Mouse (Mus musculus): Measurements from ENCODE around the gene Ascl4. TPM values are rescaled to one million over a fixed set of nuclear protein-coding genes. Genes with fewer than 3 reads are reported as not detected.

Gene Ascl4
- polyA plus RNA-seq, 1 experiment from 2014 or later: 0.41 TPM

DNA sequence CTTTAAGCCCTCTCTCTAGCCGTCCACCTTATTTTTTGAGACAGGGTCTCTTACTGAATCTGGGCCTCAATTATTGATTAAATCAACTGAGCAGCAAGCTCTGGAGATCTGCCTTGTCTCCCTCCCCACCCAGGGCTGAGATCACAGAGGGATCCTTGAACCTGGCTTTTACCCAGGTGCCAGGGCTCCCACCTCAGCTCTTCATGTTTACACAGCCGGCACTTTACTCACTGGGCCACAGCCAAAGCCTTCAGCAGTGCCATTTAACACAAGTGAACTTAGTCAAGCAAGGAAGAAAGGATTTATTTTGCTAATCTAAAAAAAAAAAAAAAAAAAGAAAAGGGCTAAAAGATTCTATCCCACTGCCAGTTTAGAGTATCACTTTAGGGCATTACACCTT, 26.9 kb downstream of the Ascl4 start:
- H3K27ac ChIP-seq (replicated peaks): no peak overlapping the region
- H3K36me3 ChIP-seq: peaks cover 48% of the 10 kb centered on the region
- no peak overlapping the region for H3K4me2 ChIP-seq (replicated peaks)
- H3K4me3 ChIP-seq: no peak overlapping the region
- ATAC-seq (replicated peaks): no peak
- no peaks in the 10 kb centered on the region for H3K9me3 ChIP-seq
- WGBS: 85% methylated on average over 2 of the region's 2 CpGs
- peaks cover 14% of the 10 kb centered on the region; the same call in 1 of the 2 replicates for H3K4me1 ChIP-seq
- no peaks in the 10 kb centered on the region for H3K27me3 ChIP-seq
- no peak overlapping the region for H3K9ac ChIP-seq (replicated peaks)

DNA sequence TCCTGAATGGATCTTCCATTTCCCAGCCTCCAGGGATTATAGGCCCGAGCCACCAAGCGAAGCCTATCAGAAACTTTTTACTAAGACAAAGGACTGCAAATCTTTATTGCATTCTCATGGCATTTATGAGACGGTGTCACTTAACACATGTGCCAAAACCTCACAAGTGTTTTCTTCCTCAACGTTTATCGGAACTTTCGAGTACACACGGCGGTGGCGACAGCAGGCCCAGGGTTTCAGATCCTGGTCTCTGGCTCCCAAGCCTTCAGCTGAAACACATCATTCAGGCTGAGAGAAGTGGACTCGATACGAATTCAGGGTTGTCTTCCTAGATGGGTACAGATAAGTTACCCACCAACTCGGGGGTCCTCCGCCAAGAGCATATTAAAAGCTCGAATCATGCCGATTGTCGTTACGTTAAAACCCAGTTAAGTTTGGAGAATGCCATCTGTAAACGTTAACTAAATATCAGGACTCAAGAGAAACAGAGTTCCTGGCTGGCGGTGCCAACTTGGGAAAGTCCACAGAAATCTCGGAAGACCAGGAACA, 29.5 kb downstream of the Ascl4 start:
- WGBS: 5% methylated on average over 20 of the region's 20 CpGs
- H3K27ac ChIP-seq (replicated peaks): peak overlapping the region; percentile 69

DNA sequence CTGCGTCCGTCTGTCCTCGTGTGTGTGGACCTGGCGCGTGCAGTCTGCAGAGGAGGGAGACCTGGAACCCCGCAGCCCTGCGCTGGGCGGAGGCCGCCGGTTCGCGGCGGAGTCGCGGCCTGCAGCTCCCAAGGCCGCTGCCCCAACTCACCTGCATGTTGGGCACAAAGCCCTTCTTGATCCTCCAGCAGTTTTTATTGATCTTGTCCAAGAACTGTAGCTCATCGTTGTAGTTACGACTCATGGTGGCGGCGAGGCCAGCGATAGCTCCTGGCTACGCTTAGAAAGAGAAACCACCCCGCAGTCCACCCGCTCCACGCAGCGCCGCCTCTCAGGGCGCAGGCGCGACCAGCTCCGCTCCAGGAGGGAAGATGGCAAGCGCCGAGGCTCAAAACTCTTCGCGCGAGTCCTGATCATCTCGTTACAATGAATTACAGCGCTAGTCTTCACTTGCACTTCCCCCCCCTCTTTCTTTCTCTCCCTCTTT, 30.0 kb downstream of the Ascl4 start, which contains the start of gene Rtcb:
Rtcb (minus strand) TSS at position 360 of the 487 bp plus-strand sequence.
- Histone ChIP-seq H3K9me3 (no peaks in the 10 kb centered on the region), H3K36me3 (peaks cover 20% of the 10 kb centered on the region; the same call in 1 of the 2 replicates), H3K4me3 (peak within 1 kb of the TSS; percentile 98), H3K9ac (replicated peaks) (peak within 1 kb of the TSS; percentile 96), H3K27me3 (no peaks in the 10 kb centered on the region), H3K4me1 (peaks cover 14% of the 10 kb centered on the region; the same call in 1 of the 2 replicates), H3K27ac (replicated peaks) (peak within 1 kb of the TSS; percentile 69), H3K4me2 (replicated peaks) (peak within 1 kb of the TSS; percentile 62)
- peak; percentile 95 for ATAC-seq (replicated peaks)
- 0% methylated on average over 38 of the region's 38 CpGs for WGBS

More for the DNA sequence above, 29.5 kb downstream of the Ascl4 start:
- H3K4me1 ChIP-seq: peaks cover 14% of the 10 kb centered on the region; the same call in 1 of the 2 replicates
- peak overlapping the region; percentile 98 for H3K4me3 ChIP-seq
- no peaks in the 10 kb centered on the region for H3K27me3 ChIP-seq
- peak overlapping the region; percentile 96 for H3K9ac ChIP-seq (replicated peaks)
- H3K9me3 ChIP-seq: no peaks in the 10 kb centered on the region
- H3K36me3 ChIP-seq: peaks cover 25% of the 10 kb centered on the region
- H3K4me2 ChIP-seq (replicated peaks): peak overlapping the region; percentile 62
- ATAC-seq (replicated peaks): peak; percentile 20

DNA sequence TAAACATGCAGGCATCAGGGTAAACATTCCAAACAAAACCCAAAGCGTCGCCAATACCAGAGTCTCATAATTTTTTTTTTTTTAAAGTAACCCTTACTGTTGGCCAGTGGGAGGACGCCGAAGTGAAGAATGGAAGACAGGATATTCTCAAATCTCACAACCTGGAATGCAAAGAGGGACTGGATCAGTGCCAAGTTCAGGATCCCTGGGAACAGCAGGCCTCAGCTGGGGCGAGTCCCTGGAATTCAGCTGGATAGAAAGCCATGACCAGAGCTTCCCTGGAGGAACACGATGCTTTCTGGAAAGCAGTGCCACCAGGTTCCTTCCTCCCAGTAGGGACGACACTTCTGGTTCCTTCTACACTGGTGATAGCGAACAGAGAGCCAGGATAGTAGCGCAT, 35.4 kb downstream of the Ascl4 start:
- Histone ChIP-seq H3K4me1 (no peaks in the 10 kb centered on the region), H3K4me3 (no peak overlapping the region), H3K36me3 (no peaks in the 10 kb centered on the region), H3K27me3 (peaks cover 4% of the 10 kb centered on the region; the same call in 1 of the 2 replicates), H3K27ac (replicated peaks) (no peak overlapping the region), H3K4me2 (replicated peaks) (no peak overlapping the region), H3K9me3 (no peaks in the 10 kb centered on the region), H3K9ac (replicated peaks) (no peak overlapping the region)
- 74% methylated on average over 9 of the region's 9 CpGs for WGBS
- no peak for ATAC-seq (replicated peaks)

DNA sequence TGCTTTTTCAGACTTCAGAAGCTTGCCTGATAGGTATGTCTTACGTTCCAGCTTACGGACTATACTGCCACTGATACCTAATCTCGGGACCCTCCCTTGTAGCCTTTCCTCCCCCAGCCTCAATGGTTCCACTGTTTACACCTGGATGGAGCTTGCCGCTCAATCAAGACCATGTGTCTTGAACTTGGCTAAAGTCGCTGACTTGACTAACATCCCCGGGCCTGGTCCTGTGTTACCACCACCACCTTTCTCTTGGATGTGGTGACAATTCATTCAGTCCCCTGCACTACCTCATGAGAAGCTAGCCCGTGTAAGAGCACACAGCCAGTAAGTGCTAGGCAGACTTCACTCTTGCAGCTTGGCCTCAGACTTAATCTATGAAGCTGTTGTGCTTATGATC, 36.8 kb downstream of the Ascl4 start:
- H3K4me3 ChIP-seq: no peak overlapping the region
- H3K4me1 ChIP-seq: no peaks in the 10 kb centered on the region
- H3K27me3 ChIP-seq: peaks cover 4% of the 10 kb centered on the region; the same call in 1 of the 2 replicates
- H3K9ac ChIP-seq (replicated peaks): no peak overlapping the region
- H3K4me2 ChIP-seq (replicated peaks): no peak overlapping the region
- H3K27ac ChIP-seq (replicated peaks): no peak overlapping the region
- WGBS: 91% methylated on average over 7 of the region's 7 CpGs
- no peak for ATAC-seq (replicated peaks)
- no peaks in the 10 kb centered on the region for H3K9me3 ChIP-seq
- H3K36me3 ChIP-seq: no peaks in the 10 kb centered on the region

DNA sequence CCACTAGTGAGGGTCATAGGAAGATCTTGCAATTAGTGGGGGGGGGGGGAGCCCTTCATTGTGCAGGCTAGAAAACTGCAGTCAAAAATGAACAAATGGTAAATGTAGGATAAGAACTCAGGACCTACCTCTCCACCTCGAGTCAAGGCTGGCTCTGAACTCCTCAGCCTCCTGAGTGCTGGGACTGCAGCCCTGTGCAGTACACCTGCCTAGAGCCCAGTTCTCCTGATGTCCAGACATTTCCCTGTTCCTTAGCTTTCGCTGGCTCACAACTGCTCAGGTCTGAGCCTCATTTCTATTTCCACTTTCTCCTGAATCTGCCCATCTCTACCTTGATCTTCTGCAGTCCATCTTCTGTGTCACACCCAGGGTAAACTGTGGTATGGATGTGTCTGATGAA, 39.0 kb downstream of the Ascl4 start:
- 48% methylated on average over 2 of the region's 2 CpGs for WGBS
- no peak overlapping the region for H3K4me2 ChIP-seq (replicated peaks)
- peaks cover 4% of the 10 kb centered on the region; the same call in 1 of the 2 replicates for H3K27me3 ChIP-seq
- no peaks in the 10 kb centered on the region for H3K36me3 ChIP-seq
- no peak overlapping the region for H3K9ac ChIP-seq (replicated peaks)
- ATAC-seq (replicated peaks): no peak
- H3K9me3 ChIP-seq: no peaks in the 10 kb centered on the region
- no peak overlapping the region for H3K27ac ChIP-seq (replicated peaks)
- no peak overlapping the region for H3K4me3 ChIP-seq
- H3K4me1 ChIP-seq: no peaks in the 10 kb centered on the region

DNA sequence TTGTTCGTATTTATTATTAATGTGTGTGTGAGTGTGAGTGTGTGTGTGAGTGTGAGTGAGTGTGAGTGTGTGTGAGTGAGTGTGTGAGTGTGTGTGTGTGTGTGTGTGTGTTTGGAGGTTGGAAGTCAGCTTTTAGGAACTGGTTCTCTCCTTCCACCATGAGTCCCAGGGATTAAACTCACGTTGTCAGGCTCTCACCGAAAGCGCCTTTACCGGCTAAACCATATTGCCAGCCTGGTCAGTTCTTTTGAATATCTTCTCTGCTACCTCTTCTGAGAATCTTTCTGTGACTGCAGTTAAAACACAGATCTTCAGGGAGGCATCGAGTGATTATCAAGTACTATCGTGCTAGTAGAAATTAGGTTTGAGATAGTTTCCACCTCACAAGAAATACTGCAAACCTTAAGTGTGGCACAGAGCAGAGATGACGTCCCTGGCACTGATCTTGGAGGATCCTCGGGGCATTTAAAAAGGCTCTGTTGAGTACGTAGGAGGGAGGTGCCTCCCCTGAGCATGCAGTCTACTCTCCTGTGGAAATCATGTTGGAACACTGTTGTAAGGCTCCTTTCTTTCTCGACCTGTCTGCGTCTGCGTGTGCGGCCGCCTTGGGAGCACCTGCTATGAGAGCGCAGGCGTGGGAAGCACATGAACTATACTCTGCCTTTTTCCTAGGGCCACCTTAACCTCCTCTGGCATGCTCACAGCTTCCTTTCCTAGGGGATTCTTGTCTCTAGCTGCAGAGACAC, 40.1 kb downstream of the Ascl4 start:
- no peak overlapping the region for H3K9ac ChIP-seq (replicated peaks)
- WGBS: 62% methylated on average over 17 of the region's 17 CpGs
- ATAC-seq (replicated peaks): peak; percentile 64
- no peak overlapping the region for H3K27ac ChIP-seq (replicated peaks)
- no peaks in the 10 kb centered on the region for H3K9me3 ChIP-seq
- no peak overlapping the region for H3K4me3 ChIP-seq
- peaks cover 4% of the 10 kb centered on the region; the same call in 1 of the 2 replicates for H3K27me3 ChIP-seq
- no peak overlapping the region for H3K4me2 ChIP-seq (replicated peaks)
- no peaks in the 10 kb centered on the region for H3K4me1 ChIP-seq
- no peaks in the 10 kb centered on the region for H3K36me3 ChIP-seq

DNA sequence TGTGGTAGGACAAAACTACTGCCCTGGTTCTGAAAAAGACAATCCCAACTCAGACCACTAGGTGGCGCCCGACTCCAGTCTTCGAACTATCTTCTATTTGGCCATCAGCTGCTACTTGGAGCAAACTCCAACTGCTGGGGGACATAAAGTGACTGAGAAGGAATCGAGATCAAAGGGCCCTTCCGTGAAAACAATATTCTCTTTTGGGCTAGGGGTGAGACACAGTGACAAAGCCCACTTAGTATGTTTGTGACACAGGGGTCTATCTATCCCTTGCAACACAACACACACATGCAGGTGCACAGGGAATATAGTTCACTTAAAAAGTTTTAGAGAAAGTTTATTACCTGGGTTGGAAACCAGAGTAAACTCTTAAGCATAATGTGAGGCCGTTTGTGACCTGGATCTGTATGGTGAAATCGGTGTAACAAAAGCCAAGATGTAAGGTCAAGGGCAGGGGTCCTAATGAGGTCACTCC, 40.7 kb downstream of the Ascl4 start:
- 11% methylated on average over 7 of the region's 7 CpGs for WGBS
- no peaks in the 10 kb centered on the region for H3K4me1 ChIP-seq
- no peak overlapping the region for H3K4me3 ChIP-seq
- peak; percentile 75 for ATAC-seq (replicated peaks)
- H3K36me3 ChIP-seq: no peaks in the 10 kb centered on the region
- no peak overlapping the region for H3K4me2 ChIP-seq (replicated peaks)
- no peak overlapping the region for H3K9ac ChIP-seq (replicated peaks)
- no peaks in the 10 kb centered on the region for H3K9me3 ChIP-seq
- no peak overlapping the region for H3K27ac ChIP-seq (replicated peaks)
- peaks cover 4% of the 10 kb centered on the region; the same call in 1 of the 2 replicates for H3K27me3 ChIP-seq

DNA sequence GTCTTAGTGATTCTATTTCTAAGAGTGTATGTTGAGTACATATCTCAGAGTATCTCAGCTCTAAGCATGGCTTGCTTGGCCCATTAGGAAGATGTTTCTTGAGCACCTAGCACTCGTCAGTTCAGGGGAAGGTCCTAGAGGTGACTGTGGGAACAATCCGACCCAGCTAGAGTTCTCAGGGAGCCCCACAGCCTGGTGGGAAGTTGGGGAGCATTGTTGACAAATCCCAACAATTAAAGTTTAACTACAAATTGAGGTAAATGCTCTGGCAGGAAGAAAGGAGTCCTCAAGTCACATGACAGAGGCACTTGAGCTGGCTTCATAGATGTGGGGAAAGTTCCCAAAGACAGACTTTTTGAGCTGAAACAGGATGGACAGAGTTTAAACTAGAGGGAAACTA, 41.2 kb downstream of the Ascl4 start:
- H3K4me3 ChIP-seq: no peak overlapping the region
- no peak overlapping the region for H3K9ac ChIP-seq (replicated peaks)
- no peaks in the 10 kb centered on the region for H3K9me3 ChIP-seq
- ATAC-seq (replicated peaks): no peak
- H3K4me2 ChIP-seq (replicated peaks): no peak overlapping the region
- H3K36me3 ChIP-seq: no peaks in the 10 kb centered on the region
- H3K27ac ChIP-seq (replicated peaks): no peak overlapping the region
- 52% methylated on average over 2 of the region's 2 CpGs for WGBS
- H3K4me1 ChIP-seq: no peaks in the 10 kb centered on the region
- peaks cover 4% of the 10 kb centered on the region; the same call in 1 of the 2 replicates for H3K27me3 ChIP-seq

DNA sequence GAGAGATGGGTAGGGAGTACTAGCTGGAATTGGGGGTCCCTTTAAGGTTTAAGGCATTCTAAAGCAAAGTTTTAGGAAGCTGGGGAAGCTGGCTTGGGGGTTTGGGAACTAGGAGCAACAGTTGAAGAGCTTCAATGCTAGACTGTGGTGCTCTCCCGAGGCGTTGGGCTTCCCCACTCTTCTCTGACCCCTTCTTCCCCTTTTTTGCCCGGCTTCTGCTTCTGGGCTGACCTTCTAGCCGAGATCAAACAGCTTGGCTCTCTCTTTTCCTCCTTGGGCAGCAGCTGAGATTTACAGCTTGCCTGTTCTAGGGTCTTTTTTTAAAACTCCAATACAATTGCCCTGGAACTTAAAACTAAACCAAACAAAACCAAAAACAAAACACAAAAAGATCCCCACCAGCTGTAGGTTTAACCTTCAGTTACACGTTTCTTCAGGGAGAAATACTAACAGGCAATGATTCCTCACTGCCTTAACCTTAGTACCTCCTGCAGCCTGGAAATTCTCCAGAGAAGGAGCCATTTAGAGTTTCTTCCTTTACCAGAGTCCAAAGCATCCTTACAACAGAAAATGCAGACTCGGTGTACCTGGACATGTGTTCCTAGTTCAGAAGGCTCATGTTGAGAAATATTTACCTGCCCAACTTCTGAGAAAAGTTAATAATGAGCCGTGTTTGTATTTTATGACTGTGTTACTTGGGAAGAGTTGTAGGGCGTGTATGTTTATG, 42.6 kb downstream of the Ascl4 start:
- Histone ChIP-seq H3K9ac (replicated peaks) (no peak overlapping the region), H3K4me3 (no peak overlapping the region), H3K36me3 (no peaks in the 10 kb centered on the region), H3K4me2 (replicated peaks) (no peak overlapping the region), H3K27ac (replicated peaks) (no peak overlapping the region), H3K27me3 (peaks cover 4% of the 10 kb centered on the region; the same call in 1 of the 2 replicates), H3K9me3 (no peaks in the 10 kb centered on the region), H3K4me1 (no peaks in the 10 kb centered on the region)
- no peak for ATAC-seq (replicated peaks)
- 82% methylated on average over 8 of the region's 8 CpGs for WGBS

DNA sequence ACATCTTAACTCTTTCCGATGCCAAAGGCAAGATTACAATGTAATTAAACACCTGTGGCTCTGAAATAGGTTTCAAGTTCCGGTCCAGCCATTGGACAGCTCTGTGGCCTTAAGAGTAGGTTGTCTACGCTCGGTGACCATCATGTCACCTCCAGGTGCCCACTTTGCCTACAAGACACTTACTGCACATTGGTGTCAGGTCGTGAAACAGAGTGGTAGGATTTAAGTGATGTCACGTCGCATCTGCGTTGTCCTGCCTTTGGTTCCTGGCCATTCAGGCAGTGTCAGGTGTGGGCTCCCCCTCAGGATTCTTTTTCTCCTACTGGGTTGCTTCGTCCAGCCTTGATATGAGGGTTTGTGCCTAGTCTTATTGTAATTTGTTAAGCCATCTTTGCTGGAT, 44.3 kb downstream of the Ascl4 start:
- Histone ChIP-seq H3K4me1 (no peaks in the 10 kb centered on the region), H3K27me3 (no peaks in the 10 kb centered on the region), H3K4me2 (replicated peaks) (no peak overlapping the region), H3K27ac (replicated peaks) (no peak overlapping the region), H3K9ac (replicated peaks) (no peak overlapping the region), H3K36me3 (no peaks in the 10 kb centered on the region), H3K9me3 (no peaks in the 10 kb centered on the region), H3K4me3 (no peak overlapping the region)
- 90% methylated on average over 9 of the region's 9 CpGs for WGBS
- ATAC-seq (replicated peaks): no peak

DNA sequence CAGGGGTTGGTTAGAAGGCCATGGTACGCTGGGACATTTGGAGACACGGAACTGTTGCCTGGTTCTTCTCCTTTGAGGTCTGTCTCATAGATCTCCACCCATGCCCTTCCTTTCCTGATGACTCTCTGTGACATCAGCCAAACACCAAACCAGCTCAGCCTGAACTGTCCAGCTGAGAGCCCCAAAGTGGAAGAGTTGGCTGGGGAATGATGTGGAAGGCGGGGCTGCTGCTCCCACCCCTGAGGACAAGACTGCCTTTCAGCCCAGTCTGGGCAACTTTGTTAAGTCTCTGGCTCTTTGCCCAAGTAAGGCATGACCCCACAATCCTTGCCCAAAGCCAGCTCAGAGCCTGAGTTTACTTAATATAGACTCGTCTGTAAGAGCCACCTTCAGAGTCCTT, 45.4 kb downstream of the Ascl4 start:
- 83% methylated on average over 4 of the region's 4 CpGs for WGBS
- ATAC-seq (replicated peaks): no peak
- H3K4me2 ChIP-seq (replicated peaks): no peak overlapping the region

More for the DNA sequence above, 45.4 kb downstream of the Ascl4 start:
- H3K4me3 ChIP-seq: no peak overlapping the region
- H3K9ac ChIP-seq (replicated peaks): no peak overlapping the region
- no peaks in the 10 kb centered on the region for H3K9me3 ChIP-seq
- no peaks in the 10 kb centered on the region for H3K36me3 ChIP-seq
- H3K27ac ChIP-seq (replicated peaks): no peak overlapping the region
- no peaks in the 10 kb centered on the region for H3K4me1 ChIP-seq
- H3K27me3 ChIP-seq: no peaks in the 10 kb centered on the region
